ENCODE assay signal across 8 mouse cellular contexts in genomic region chr11:101785143-101785851, GRCm38 (mm10). TPM values are rescaled to one million over a fixed set of nuclear protein-coding genes. Genes with fewer than 3 reads are reported as not detected.
DNase-seq lines count a peak whose midpoint lies in the region; ATAC-seq and TF ChIP-seq lines count a peak whose summit lies in the region.

Gene Etv4 (minus strand): TSS chr11:101785371.

- DNase-seq in G1E (ENCODE audit: low spot score) = peak; percentile 66
- peak; percentile 79 to 87 for DNase-seq in cerebellum, adult 18-20 months
- DNase-seq in hindbrain, embryonic 10.5 days (ENCODE audit: low spot score) = peak; percentile 96
- DNase-seq in layer of hippocampus, adult 9-11 months = peak; percentile 94
- DNase-seq in lung, postnatal 0 days (ENCODE audit: low spot score) = peak; percentile 96
- DNase-seq in ovary, postnatal 14 days (ENCODE audit: low spot score) = peak; percentile 72
- DNase-seq in thymus, postnatal 25 days = peak; percentile 91

- H3K9ac ChIP-seq in lung, postnatal 0 days (replicated peaks; ENCODE audit: low read depth) = no peak within 1 kb of the TSS; the same call in 1 of the 2 replicates

- H3K27me3 ChIP-seq in G1E (ENCODE audit: insufficient read depth, low read length) = peaks cover 74% of the 10 kb centered on the region
- H3K27me3 ChIP-seq in hindbrain, embryonic 10.5 days (ENCODE audit: insufficient read depth, poor library complexity, severe bottlenecking) = peaks cover 93% of the 10 kb centered on the region
- peaks cover 12% of the 10 kb centered on the region; the same call in 1 of the 2 replicates for H3K27me3 ChIP-seq in lung, postnatal 0 days (replicated peaks; ENCODE audit: insufficient read depth, low read length)

- peak within 1 kb of the TSS; percentile 95 for H3K4me2 ChIP-seq in lung, postnatal 0 days (replicated peaks; ENCODE audit: low read depth, low read length)

- no peak for TF ChIP-seq CTCF in G1E (IDR thresholded peaks at IDR 0.05; ENCODE audit: low read depth, low read length)
- TF ChIP-seq CTCF in lung, postnatal 0 days (IDR thresholded peaks at IDR 0.05) = no peak

- no peak for TF ChIP-seq EP300 in lung, postnatal 0 days (IDR thresholded peaks at IDR 0.05)

- H3K27ac ChIP-seq in hindbrain, embryonic 10.5 days = peak within 1 kb of the TSS; percentile 87
- no peak within 1 kb of the TSS for H3K27ac ChIP-seq in lung, postnatal 0 days (ENCODE audit: low read length)

- peak; percentile 76 for ATAC-seq in G1E (ENCODE audit: extremely low read depth, insufficient number of reproducible peaks, low FRiP score, poor library complexity, severe bottlenecking)
- peak; percentile 85 for ATAC-seq in frontal cortex, adult (ENCODE audit: low TSS enrichment)
- peak; percentile 93 for ATAC-seq in lung, postnatal 0 days

- no peaks in the 10 kb centered on the region for H3K9me3 ChIP-seq in G1E (replicated peaks)
- H3K9me3 ChIP-seq in hindbrain, embryonic 10.5 days = no peaks in the 10 kb centered on the region
- H3K9me3 ChIP-seq in lung, postnatal 0 days (ENCODE audit: low read length) = no peaks in the 10 kb centered on the region

- peaks cover 11% of the 10 kb centered on the region; the same call in 1 of the 2 replicates for H3K4me1 ChIP-seq in G1E (ENCODE audit: insufficient read depth, low read depth, low read length)
- H3K4me1 ChIP-seq in hindbrain, embryonic 10.5 days (replicated peaks) = peaks cover 37% of the 10 kb centered on the region
- H3K4me1 ChIP-seq in lung, postnatal 0 days (ENCODE audit: insufficient read depth, low read depth, low read length) = peaks cover 3% of the 10 kb centered on the region; the same call in 1 of the 2 replicates

- H3K4me3 ChIP-seq in G1E (ENCODE audit: low read depth, low read length) = peak within 1 kb of the TSS; percentile 66
- peak within 1 kb of the TSS; percentile 69 for H3K4me3 ChIP-seq in hindbrain, embryonic 10.5 days
- H3K4me3 ChIP-seq in lung, postnatal 0 days (ENCODE audit: low read depth, low read length) = peak within 1 kb of the TSS; percentile 51

- under 1% methylated on average over 35 of the region's 35 CpGs for WGBS in hindbrain, embryonic 10.5 days
- WGBS in lung, postnatal 0 days = 1% methylated on average over 28 of the region's 35 CpGs

- no peaks in the 10 kb centered on the region for H3K36me3 ChIP-seq in G1E (replicated peaks)
- no peaks in the 10 kb centered on the region for H3K36me3 ChIP-seq in hindbrain, embryonic 10.5 days
- H3K36me3 ChIP-seq in lung, postnatal 0 days (ENCODE audit: insufficient read depth, low read length) = no peaks in the 10 kb centered on the region

RNA-seq across cellular contexts. Expression of gene Etv4, which starts in this region (rescaled TPM):
- total RNA-seq in G1E (2014; fragmentation: Nextera tagmentation) = not detected in 2 replicates
- 0.35 and 1.9 TPM in 2 replicates for total RNA-seq in G1E (2017)
- 1.6 and 1.9 TPM in 2 replicates for polyA plus RNA-seq in G1E (2012)
- 7.6 and 8.8 TPM in 2 replicates for polyA plus RNA-seq in hindbrain, embryonic 10.5 days (2016; fragmentation: Nextera tagmentation; extraction: Ambion mirVana)
- polyA plus RNA-seq in lung, postnatal 0 days (2015; fragmentation: Nextera tagmentation; extraction: Ambion mirVana) = 1.2 TPM in 2 replicates
